Mouse (Mus musculus) cerebellum, adult 18-20 months (tissue): Measurements from ENCODE around the gene Otx2.

Source experiments
- DNase-seq, 2 experiments: peaks; one replicate each; pipeline ENCODE4 v3.0.0; 2021

Otx2 gene

DNA sequence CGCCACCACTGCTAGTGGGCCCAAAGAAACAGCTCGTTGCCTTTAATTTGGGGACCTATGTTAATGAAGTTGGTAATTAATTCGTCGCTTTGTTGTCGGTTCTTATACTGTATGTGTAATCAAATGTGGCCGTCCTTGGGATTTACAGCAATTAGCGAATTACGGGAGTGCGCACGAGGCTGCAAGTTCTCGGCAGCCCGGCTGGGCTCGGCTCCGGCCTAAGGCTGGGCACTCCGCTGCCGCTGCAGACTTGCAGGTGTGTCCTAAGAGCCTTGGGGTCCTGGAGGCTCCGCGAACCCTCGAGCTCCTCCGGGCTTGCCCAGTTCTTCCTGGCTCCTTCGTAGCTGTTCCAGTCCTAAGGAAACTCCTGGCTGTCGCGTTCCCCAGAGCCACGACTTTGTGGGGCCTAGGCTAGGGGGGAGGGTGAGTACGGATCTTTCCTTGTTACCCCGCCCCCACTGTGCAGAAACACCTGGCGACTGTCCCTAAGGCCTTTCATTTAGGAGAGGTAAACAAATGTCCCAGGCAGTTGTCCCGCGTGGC lies 4.8 kb downstream of the Otx2 start:
- DNase-seq: peak; percentile 28 to 32

DNA sequence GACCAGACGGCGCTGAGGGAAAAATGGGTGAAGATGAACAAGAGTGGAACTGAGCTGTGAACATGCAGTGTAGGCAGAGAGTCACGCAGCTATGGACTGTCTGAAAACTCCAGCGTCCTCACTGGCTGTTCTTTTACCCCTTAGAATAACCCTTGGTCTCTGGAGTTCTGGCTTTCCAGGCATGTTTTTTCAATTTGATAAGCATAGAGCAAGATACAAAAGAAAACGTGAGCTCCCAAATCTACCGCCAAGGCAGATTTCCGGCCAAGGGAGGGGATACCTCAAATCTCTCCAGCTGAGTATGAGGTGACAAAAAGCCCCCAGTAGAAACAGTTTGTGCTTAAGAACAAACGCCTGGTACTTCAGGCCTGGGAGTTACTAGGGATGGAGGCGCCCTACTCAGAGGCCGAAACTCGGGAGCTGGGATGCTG lies 5.6 kb downstream of the Otx2 start:
- no peak for DNase-seq

DNA sequence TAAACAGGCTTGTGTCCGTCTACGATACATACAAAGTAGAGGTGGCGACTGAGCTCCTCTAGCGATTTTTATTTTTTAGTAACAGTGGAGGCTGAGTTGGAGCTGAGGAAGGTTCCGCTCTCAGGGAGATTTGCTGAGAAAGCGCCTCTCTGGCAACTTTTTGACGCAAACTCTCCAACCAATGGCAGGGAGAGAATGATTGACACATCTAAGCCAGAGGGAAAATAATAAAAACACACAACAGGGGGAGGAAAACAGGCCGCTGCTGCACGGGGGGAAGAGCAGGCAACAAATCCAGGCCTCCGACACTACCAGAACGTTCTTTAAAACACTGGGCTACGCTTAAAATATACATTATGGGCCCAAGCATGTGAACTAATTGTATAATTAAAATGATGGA lies 6.2 kb downstream of the Otx2 start:
- peak; percentile 45 to 49 for DNase-seq

DNA sequence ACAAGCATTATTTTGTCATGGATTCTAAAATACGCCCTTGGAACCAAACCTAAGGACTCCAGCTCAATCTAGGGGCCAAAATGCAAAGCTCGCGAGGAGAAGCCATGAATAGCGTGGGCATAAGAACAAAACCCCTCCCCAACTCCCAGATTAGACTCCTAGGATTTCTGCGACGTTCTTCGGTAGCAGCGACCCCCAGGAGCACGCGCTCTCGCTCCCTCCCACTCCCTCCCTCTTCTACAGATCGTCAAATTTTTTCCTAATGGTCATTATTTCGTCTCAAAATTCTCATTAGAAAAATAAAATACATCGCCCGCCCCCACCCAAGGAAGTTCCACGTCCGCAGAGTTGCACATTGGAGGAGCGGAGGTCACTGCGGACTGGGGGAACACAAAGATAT lies 6.8 kb downstream of the Otx2 start:
- no peak for DNase-seq

DNA sequence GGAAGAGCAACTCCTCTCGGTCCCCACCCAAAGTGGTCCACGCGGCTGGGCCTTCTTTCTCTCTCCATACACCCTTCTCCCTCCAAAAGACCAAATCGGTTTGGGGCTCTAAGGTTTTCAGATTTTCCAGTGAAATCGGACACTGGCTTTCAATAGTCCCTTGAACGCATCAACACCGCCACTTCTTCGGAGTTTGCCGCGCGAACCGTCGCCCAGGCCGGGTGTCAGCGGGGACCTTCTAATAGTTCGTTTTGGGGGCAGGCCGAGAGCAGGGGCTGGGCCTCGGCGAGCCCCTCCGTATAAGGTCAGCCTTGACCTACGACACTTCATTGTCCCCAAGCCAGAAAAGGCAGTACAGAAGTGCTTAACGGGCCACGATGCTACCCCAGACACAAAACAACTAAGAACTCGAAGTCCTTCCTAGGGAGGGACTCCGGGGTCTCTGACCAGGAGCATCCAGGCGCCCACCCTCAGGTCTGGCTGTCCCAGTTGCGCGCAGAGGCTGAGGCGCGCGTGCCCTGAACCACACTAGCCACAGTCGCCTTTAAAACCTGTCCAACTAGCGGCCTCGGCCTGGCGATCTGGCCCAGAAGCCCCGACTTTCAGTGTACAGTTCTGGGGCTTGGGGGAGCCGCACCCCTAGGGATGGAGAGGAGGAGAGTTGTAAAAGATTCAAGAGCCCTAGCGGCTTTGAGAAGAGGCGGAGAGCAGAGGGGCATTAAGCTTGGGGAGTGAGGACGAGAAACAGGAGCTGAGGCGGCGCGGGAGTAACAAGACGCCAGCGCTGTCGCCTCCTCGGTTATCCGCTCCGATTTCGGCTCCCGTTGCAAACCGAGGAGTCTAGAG lies 7.6 kb downstream of the Otx2 start:
- peak; percentile 29 to 52 for DNase-seq

DNA sequence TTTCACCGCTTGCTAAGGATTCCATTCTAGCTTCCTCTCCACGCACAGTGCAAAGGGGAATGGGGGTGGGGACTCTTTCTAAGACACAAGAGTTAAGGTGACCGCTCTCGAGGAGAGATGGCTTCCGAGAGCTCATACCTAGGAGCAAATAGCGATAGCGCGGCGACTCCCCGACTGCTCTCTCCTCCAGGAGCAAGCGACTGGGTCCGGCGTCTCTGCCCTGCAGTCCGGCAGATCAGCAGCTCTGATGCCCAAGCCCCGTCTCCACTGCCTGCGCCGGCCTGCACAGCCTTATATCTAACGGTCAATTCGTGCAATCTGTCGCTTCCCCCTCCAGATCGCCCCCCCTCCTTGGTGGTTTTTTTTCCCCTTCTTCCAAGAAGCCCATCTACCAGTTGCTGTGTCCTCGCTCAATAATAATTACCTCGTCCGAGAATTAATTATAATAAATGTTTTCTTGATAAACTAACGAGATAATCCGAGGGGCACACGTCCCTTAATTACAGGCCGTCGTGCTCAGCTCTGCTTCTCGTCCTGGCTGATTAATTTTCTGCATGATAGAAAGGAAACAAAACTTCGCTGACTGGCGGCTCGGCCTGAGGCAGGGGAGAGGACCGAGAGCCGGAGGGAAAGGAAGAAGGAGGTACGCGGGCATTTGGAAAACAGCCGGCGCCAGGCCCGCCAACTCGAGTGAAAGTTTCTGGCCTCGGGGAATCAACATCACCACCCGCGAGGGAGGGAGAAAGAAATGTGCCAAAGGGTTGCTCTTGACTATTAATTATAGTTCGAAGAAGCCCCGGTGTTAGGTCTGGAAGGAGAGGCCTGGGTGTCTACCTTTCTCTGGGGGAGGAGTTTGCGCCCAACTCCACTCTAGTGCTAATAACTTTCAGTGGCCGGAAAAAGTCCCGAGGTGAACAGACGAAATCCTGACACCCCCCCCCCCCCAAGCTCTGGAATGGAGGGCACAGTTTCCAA lies 8.5 kb downstream of the Otx2 start:
- peak; percentile 33 to 53 for DNase-seq

DNA sequence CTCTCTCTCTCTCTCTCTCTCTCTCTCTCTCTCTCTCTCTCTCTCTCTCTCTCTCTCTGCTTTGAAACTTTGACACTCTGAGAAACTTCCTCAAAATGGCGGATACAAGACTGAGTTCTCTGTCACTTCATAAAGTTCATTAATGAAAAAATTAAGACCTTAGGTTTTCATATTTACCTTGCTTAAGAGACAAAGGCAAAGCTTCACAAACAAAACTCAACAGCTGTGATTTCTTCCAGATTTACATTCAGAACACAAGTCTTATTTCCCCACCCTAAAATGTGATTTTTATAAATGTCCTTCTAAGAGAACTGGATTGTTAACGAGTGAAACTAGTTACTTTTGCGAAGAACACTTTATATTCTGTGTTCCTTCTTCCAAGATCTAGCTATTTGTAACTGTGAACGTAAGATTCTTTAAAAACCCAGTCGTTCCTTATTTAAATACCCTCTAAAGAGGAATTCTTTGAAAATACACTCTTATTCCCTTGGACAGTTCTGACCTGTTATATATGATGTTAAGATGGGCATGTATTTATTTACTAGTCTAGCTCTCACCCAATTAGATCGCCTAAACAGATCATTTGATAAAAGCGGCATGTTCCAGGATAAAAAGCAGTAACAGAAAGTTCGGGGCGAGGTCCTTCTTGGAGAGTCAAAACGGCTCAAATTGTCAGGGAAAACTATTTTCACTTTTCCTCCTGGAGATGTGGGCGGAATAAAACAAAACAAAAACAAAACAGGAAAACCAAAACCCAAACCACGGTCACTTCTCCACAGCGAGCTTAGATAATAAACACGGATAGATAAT lies 9.4 kb downstream of the Otx2 start:
- no peak for DNase-seq

DNA sequence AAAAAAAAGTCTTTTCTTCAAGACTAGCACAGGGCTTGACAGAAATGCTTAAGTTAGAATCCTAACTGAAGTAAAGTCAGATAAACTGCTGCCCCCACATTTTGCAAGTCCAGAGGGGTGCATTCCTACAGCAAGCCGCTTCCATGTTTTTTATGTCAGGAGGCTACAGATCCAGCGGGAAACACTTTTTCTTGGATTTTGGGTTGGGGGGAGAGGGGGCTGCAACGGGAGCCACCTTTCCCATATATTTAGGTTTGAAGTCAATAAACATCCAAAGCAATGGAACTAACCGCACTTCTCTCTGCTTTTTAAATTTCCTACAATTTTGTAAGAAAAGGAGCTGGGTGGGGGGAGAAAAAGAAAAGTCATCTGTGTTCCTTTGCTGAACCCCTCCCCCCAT lies 10.1 kb downstream of the Otx2 start:
- DNase-seq: no peak

DNA sequence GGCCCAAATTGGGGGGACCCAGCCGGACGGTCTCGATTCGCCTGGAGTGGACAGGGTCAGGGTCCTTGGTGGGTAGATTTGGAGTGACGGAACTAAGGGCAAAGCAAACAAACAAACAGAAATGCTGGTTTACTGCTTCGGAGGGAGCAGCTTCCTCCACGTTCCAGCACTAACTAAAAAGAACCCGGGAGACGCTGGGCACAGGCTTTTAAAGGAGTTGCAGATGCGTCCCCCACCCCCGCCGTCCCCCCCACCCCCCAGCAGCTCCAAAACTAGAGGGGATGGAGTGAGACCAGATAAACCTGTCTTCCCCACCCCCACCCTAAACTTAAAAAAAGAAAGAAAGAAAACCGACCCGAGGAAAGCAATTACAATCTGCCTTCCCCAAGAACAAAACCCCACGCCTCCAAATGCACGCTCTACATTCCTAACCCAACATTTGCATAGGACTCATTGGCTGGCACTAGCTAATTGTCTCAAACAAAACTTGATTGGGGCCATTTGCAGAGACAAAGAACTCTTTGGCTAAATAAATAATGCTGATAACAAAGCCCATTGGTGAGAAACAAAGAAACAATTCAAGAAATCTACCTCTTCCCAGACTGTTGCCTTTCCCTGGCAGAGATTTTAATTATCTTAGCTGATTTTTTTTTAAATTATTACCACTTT lies 10.9 kb downstream of the Otx2 start:
- DNase-seq: no peak

DNA sequence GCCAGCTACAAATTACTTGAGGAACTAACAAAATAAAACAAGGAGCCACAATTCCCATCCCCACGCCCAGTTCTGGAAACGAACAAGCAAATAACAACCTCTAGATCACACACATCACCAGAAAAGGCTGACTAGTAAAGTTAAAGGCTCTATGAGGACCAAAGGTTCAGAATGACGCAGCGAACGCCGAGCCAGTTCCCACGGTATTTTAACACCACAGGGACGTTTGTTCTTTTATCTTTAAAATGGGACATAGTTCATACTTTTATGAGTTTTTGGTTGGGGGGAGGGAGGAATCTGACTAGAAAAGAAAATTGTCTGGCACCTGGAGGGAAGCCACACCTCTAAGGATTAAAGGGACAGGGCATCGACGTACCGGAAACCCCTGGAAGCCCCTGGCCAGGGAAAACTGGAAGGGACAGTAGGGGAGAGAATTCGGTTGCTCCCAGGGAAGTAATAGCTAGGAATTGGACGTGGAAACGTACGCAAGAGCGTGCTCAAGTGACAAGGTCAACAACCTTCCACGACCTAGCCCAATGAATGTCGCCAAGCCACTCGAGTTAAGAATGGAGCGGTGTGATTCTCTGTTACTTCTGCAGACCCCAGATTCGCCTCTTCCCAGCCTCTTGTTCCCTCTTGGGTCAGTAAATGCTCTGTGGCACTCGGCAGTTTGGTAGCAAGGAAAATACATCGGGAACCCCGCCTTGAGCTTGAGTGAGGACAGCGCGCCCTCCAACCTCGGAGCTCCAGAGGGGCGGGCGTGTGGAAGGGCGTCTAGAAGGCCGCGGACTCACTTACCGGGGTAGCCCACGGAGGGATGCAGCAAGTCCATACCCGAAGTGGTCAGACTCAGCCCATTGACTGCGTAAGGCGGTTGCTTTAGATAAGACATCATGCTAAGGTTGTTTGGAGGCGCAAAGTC lies 11.7 kb downstream of the Otx2 start:
- DNase-seq: no peak

DNA sequence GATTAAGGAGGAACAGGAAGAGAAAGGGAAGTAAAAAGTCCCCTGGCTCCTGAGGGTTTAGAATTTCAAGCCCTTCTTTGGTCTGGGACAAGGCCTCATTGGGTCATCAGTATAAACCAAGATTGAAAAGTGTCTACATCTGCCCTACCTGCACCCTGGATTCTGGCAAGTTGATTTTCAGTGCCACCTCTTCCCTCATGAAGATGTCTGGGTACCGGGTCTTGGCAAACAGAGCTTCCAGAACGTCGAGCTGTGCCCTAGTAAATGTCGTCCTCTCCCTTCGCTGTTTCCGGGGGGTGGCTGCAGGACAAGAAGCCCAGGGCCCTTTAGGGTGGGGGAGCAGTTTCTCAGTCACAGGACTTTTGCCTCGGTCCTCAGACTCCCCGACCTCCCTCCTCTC lies 12.5 kb downstream of the Otx2 start:
- DNase-seq: no peak

DNA sequence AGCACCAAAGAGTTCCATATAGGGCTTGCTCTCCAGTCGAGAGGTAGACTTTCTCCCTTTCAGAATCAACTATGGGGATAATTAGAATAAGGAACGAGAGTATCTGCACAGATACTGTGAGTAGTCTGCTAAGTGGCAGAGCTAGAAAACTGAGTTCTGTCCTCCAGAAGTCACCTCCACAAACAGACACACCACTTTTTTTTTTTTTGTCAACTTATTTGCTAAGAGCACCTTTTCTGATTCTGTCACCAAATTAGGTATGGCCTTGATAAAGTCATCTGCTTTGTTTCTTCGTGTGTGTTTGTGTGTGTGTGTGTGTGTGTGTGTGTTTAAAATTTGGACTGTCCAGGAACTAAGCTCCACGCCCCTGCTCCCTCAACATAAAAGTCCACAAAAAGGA lies 13.0 kb downstream of the Otx2 start:
- no peak for DNase-seq

DNA sequence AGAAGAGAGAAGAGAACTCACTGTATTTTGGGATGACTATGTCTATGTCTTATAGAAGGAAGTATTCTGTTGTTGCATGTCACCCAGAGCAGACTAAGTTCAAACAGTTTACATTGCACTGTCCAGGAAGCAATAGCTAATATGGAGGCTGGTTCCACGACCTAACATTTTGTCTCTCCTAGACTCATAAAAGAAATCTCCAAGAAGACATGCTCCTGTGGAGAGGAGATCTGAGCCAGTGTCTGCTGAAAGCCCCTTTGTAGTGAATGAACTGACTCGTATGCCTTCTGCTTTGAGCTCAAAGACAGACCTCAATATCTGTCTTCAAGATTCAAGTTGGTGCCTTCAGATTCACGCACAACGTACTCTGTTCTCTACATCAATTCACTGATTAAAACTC lies 14.0 kb downstream of the Otx2 start:
- DNase-seq: no peak

DNA sequence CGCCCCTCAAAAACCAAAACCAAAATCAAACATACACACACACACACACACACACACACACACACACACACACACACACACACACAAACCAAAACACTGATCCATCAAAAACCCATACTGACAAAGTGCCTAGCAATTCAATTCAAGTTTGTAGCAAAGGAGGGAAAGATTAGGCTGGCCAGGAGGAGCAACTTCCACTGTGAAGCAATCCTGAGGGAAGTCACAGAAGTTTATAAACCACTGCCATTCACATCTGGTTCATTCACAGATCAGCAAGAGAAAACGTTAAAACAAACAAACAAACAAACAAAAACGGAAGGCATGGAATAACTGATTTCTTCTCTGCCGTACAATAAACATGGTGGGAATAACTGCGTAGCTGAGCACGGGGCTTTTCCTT lies 16.4 kb downstream of the Otx2 start:
- no peak for DNase-seq

DNA sequence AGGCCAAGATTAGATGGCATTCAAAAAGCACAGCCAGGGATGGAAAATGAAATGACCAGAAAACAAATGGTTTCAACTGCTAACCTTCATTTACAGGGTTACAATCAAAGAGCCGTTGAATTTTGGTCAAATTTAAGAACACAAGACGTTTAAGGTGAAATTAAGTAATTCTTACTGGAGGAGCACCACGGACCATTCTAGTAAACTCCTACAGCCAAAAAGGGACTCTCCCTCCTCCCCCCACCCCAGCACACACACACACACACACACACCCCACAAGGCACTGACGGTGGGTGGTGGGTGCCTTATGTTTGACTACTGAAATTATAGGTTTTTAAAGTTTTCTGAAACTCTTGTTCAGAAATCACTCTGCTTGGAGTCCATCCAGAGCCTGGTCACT lies 16.9 kb downstream of the Otx2 start:
- no peak for DNase-seq

DNA sequence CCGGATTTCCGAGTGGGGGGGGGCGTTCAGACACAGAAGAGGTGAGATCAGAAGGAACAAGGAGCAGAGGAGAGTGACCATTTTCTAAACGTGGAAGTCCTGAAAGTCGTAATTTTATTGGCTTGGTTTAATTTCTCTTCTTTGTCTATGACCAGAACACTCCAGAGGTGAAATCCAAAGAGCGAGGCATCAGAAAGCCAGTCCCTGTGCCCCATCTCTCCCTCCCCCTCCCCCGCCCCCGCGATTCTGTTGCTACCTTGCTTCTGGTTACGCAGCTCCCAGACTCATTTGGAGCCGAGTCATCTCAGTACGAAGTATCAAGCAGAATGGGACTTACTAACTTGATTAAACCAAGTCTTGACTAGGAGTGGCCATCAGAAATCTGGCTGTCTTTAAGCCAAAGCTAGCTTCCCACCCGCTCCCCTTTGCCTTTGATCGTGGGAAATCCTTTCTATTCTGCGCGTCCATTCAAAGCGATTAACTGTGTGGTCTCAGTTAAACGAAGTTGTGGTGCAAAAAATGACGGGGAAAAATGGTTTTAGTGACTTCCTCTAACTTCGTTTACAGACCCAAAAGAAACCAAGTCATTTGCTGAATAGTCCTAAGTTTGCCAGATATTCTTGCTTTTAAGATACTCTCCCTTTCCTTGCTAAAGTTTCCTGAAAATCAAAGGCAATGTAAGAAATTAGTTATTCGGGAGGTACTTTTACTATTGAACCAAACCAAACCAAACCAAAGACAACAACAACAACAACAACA lies 17.6 kb downstream of the Otx2 start:
- no peak for DNase-seq

DNA sequence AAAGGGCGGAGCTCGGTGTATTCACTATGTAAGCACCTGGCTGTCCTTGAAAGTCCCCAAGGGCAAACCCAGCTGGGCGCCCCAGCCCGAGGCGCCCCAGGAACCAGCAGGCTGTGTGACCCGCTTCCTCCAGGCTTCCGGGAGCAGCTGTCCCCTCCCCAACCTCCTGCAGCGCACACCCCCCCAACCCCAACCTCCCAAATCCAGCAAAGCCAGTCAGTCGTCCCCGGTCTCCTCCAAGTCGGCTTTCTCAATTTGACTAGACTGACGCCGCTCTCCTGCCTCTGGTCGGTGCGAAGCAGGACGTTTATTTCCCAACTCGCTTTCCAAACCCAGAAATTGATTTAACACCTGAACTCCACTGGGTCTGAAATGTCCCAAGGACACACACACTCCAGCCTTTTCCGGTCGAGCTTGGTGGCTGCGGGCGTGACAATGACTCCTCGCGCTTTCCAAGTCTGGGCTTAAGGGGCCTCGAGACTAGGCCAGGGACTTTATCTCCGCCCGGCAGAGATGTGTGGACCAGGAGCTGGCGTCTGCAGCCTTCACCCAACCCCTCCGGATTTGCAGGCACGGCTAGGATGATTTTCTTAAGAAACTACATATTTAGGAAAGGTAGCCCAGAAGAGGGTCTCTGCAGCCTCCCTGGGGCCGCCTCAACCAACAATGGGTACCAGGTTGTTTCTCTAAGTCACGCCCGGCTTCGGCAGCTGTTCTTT lies 18.4 kb downstream of the Otx2 start:
- no peak for DNase-seq

DNA sequence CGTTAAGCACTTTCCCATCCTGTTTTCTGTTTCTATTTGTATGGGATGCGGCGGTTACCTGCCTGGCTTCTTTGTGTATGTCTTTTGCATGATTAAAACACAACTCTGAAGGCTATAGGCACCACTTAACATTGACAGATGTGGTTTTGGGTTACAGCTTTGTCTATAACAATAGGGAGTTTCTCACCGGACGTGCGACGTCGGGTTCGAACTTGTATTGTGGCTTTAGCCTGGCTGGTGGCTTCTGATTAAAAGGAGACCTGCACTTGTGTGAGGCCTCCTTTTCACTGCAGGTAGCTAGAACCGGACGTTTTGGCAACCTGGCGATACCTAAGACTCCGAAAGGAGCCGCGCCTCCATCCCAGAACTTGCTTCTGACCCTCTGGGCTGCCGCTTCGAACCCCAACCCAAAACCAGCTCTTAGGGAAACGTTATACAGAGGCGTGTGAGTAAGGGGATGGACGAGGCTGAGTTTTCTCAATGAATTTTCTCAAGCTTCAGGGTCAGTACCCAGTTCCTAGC lies 19.0 kb downstream of the Otx2 start:
- no peak for DNase-seq
